Comparison of ENCODE assay signal across 19 mouse cellular contexts in genomic region chr11:96297968-96298635, GRCm38 (mm10). TPM values are rescaled to one million over a fixed set of nuclear protein-coding genes. Genes with fewer than 3 reads are reported as not detected.
DNase-seq lines count a peak whose midpoint lies in the region; ATAC-seq and TF ChIP-seq lines count a peak whose summit lies in the region.
"Had no signal": no experiment of that assay in that cellular context is flagged by ENCODE, and none has a peak within 500 bp of the region (broad histone marks: within the 10 kb centered on the region; RNA-seq: fewer than 3 reads in every experiment).

No protein-coding gene starts in this region.

- peak; percentile 52 for DNase-seq in forebrain, postnatal 0 days
- DNase-seq in lung, adult 2 months: no peak
- no peak for DNase-seq in limb, embryonic 10.5 days (ENCODE audit: low spot score)
- DNase-seq in cerebellum, postnatal 36 days: no peak
- DNase-seq in adrenal gland, adult 8-10 months: no peak
- no peak for DNase-seq in urinary bladder, adult 2 months (ENCODE audit: low spot score)
- DNase-seq: cerebellum, postnatal 10 days; heart, postnatal 4 days; layer of hippocampus, postnatal 36 days; left cerebral cortex, postnatal 4 days; liver, embryonic 13.5 days; lung, postnatal 14 days; right cerebral cortex, postnatal 14 days; thymus, adult 18-20 months had no signal

- H3K27me3 ChIP-seq in forebrain, postnatal 0 days (ENCODE audit: insufficient read depth, low read length): peaks cover 100% of the 10 kb centered on the region
- peaks cover 100% of the 10 kb centered on the region for H3K27me3 ChIP-seq in forebrain, embryonic 12.5 days
- peaks cover 79% of the 10 kb centered on the region for H3K27me3 ChIP-seq in lung, embryonic 16.5 days (ENCODE audit: control insufficient read depth, insufficient read depth, low read depth, low read length)
- H3K27me3 ChIP-seq in limb, embryonic 10.5 days (ENCODE audit: low read depth, poor library complexity, severe bottlenecking): peaks cover 100% of the 10 kb centered on the region

- no peak overlapping the region for H3K27ac ChIP-seq in forebrain, postnatal 0 days (ENCODE audit: low read depth, low read length)
- H3K27ac ChIP-seq in forebrain, embryonic 12.5 days: no peak overlapping the region
- no peak overlapping the region for H3K27ac ChIP-seq in lung, embryonic 16.5 days (ENCODE audit: low read length)
- no peak overlapping the region for H3K27ac ChIP-seq in limb, embryonic 10.5 days
- H3K27ac ChIP-seq: liver, embryonic 13.5 days had no signal

- H3K4me1 ChIP-seq in forebrain, postnatal 0 days (ENCODE audit: insufficient read depth): no peaks in the 10 kb centered on the region
- peaks cover 7% of the 10 kb centered on the region for H3K4me1 ChIP-seq in forebrain, embryonic 12.5 days
- H3K4me1 ChIP-seq in lung, embryonic 16.5 days (replicated peaks; ENCODE audit: control insufficient read depth, insufficient read depth, low read length): peaks cover 10% of the 10 kb centered on the region; the same call in 1 of the 2 replicates
- H3K4me1 ChIP-seq in lung, adult 2 months (ENCODE audit: control insufficient read depth, insufficient read depth, low read length): peaks cover 4% of the 10 kb centered on the region; the same call in 1 of the 2 replicates
- H3K4me1 ChIP-seq in limb, embryonic 10.5 days: peaks cover 95% of the 10 kb centered on the region
- H3K4me1 ChIP-seq: liver, embryonic 13.5 days had no signal

- H3K4me2 ChIP-seq in forebrain, postnatal 0 days (ENCODE audit: low read depth): no peak overlapping the region
- H3K4me2 ChIP-seq in forebrain, embryonic 12.5 days: no peak overlapping the region
- peak overlapping the region; percentile 79; the same call in 1 of the 2 replicates for H3K4me2 ChIP-seq in lung, embryonic 16.5 days (ENCODE audit: low read depth, low read length)

- no peak overlapping the region for H3K9ac ChIP-seq in forebrain, postnatal 0 days
- no peak overlapping the region for H3K9ac ChIP-seq in forebrain, embryonic 12.5 days
- no peak overlapping the region for H3K9ac ChIP-seq in lung, embryonic 16.5 days (ENCODE audit: low read length)
- H3K9ac ChIP-seq: liver, embryonic 13.5 days had no signal

- TF ChIP-seq CTCF in forebrain, postnatal 0 days (IDR thresholded peaks at IDR 0.05; ENCODE audit: low read depth): no peak
- no peak for TF ChIP-seq CTCF in lung, adult 2 months (IDR thresholded peaks at IDR 0.05; ENCODE audit: insufficient read depth, low read length)

- no peak for TF ChIP-seq POLR2A in lung, adult 2 months (IDR thresholded peaks at IDR 0.05; ENCODE audit: borderline replicate concordance, extremely low read depth, low read depth, low read length)

- no peaks in the 10 kb centered on the region for H3K9me3 ChIP-seq in forebrain, postnatal 0 days (ENCODE audit: low read length)
- H3K9me3 ChIP-seq in forebrain, embryonic 12.5 days: no peaks in the 10 kb centered on the region
- no peaks in the 10 kb centered on the region for H3K9me3 ChIP-seq in lung, embryonic 16.5 days (ENCODE audit: control insufficient read depth, low read length)
- no peaks in the 10 kb centered on the region for H3K9me3 ChIP-seq in limb, embryonic 10.5 days (replicated peaks)
- H3K9me3 ChIP-seq: liver, embryonic 13.5 days had no signal

- WGBS in forebrain, postnatal 0 days: 2% methylated on average over 11 of the region's 11 CpGs
- WGBS in forebrain, embryonic 12.5 days: 4% methylated on average over 11 of the region's 11 CpGs
- 19% methylated on average over 11 of the region's 11 CpGs for WGBS in lung, embryonic 16.5 days
- WGBS in lung, adult 2 months: 36% methylated on average over 11 of the region's 11 CpGs
- WGBS in limb, embryonic 10.5 days: 5% methylated on average over 11 of the region's 11 CpGs

- no peaks in the 10 kb centered on the region for H3K36me3 ChIP-seq in forebrain, postnatal 0 days (ENCODE audit: insufficient read depth)
- no peaks in the 10 kb centered on the region for H3K36me3 ChIP-seq in forebrain, embryonic 12.5 days (replicated peaks)
- H3K36me3 ChIP-seq in lung, embryonic 16.5 days (ENCODE audit: control insufficient read depth, insufficient read depth, low read length): no peaks in the 10 kb centered on the region
- H3K36me3 ChIP-seq in limb, embryonic 10.5 days: peaks cover 3% of the 10 kb centered on the region; the same call in 1 of the 2 replicates
- H3K36me3 ChIP-seq: liver, embryonic 13.5 days had no signal

- H3K4me3 ChIP-seq in forebrain, postnatal 0 days (ENCODE audit: low read depth, low read length): no peak overlapping the region
- no peak overlapping the region for H3K4me3 ChIP-seq in forebrain, embryonic 12.5 days (replicated peaks)
- no peak overlapping the region for H3K4me3 ChIP-seq in lung, embryonic 16.5 days (ENCODE audit: low read length)
- H3K4me3 ChIP-seq in lung, adult 2 months (replicated peaks; ENCODE audit: extremely low read depth, low read depth, low read length): no peak overlapping the region
- peak overlapping the region; percentile 64 for H3K4me3 ChIP-seq in limb, embryonic 10.5 days
- H3K4me3 ChIP-seq: erythroblast, embryonic 14.5 days; liver, embryonic 13.5 days had no signal

- no peak for ATAC-seq in forebrain, postnatal 0 days
- no peak for ATAC-seq in forebrain, embryonic 12.5 days (ENCODE audit: low FRiP score)
- no peak for ATAC-seq in lung, embryonic 16.5 days (ENCODE audit: low read depth)
- ATAC-seq: forebrain, embryonic 16.5 days had no signal

RNA-seq across cellular contexts. Expression of gene Hoxb5, which starts 5.0 kb away (rescaled TPM):
- total RNA-seq in forebrain, postnatal 0 days (2014; rRNA removed): not detected in 2 replicates
- not detected in 2 replicates for polyA plus RNA-seq in forebrain, postnatal 0 days (2015; fragmentation: Nextera tagmentation; extraction: Ambion mirVana)
- polyA plus RNA-seq in forebrain, embryonic 12.5 days (2016; fragmentation: Nextera tagmentation; extraction: Ambion mirVana): not detected in 2 replicates
- polyA plus RNA-seq in lung, embryonic 16.5 days (2015; fragmentation: Nextera tagmentation; extraction: Ambion mirVana): 39.2 and 46.6 TPM in 2 replicates
- polyA plus RNA-seq in lung, adult 2 months (2012; rRNA removed): 12.1 and 15.6 TPM in 2 replicates
- polyA plus RNA-seq in limb, embryonic 10.5 days (2016; fragmentation: Nextera tagmentation; extraction: Ambion mirVana): 5.5 and 5.9 TPM in 2 replicates
- total RNA-seq in adrenal gland, adult 8-10 months (2022): 10 to 100 TPM; 25.2 to 38.3 (median 26.7) TPM
- polyA plus RNA-seq in urinary bladder, adult 2 months (2012; rRNA removed): 5.8 and 7.4 TPM in 2 replicates
- total RNA-seq: layer of hippocampus, postnatal 36 days; left cerebral cortex, postnatal 4 days had no signal
- polyA plus RNA-seq: erythroblast, embryonic 14.5 days; forebrain, embryonic 16.5 days had no signal

RNA-seq across cellular contexts. Expression of gene Hoxb6, which starts 5.8 kb away (rescaled TPM):
- total RNA-seq in forebrain, postnatal 0 days (2014; rRNA removed): not detected in 2 replicates
- not detected in 2 replicates for polyA plus RNA-seq in forebrain, postnatal 0 days (2015; fragmentation: Nextera tagmentation; extraction: Ambion mirVana)
- polyA plus RNA-seq in forebrain, embryonic 12.5 days (2016; fragmentation: Nextera tagmentation; extraction: Ambion mirVana): not detected in 2 replicates
- polyA plus RNA-seq in lung, embryonic 16.5 days (2015; fragmentation: Nextera tagmentation; extraction: Ambion mirVana): 8.8 and 11.6 TPM in 2 replicates
- 8.1 and 8.2 TPM in 2 replicates for polyA plus RNA-seq in lung, adult 2 months (2012; rRNA removed)
- 6.1 and 7.9 TPM in 2 replicates for polyA plus RNA-seq in limb, embryonic 10.5 days (2016; fragmentation: Nextera tagmentation; extraction: Ambion mirVana)
- 10 to 100 TPM; 56.4 to 77.8 (median 59.5) TPM for total RNA-seq in adrenal gland, adult 8-10 months (2022)
- polyA plus RNA-seq in urinary bladder, adult 2 months (2012; rRNA removed): 12.9 and 13.7 TPM in 2 replicates
- total RNA-seq: heart, postnatal 4 days; layer of hippocampus, postnatal 36 days; left cerebral cortex, postnatal 4 days had no signal
- polyA plus RNA-seq: erythroblast, embryonic 14.5 days; forebrain, embryonic 16.5 days had no signal

RNA-seq across cellular contexts. Expression of gene Hoxb7, which starts 11.7 kb away (rescaled TPM):
- not detected in 2 replicates for total RNA-seq in forebrain, postnatal 0 days (2014; rRNA removed)
- not detected in 2 replicates for polyA plus RNA-seq in forebrain, postnatal 0 days (2015; fragmentation: Nextera tagmentation; extraction: Ambion mirVana)
- polyA plus RNA-seq in forebrain, embryonic 12.5 days (2016; fragmentation: Nextera tagmentation; extraction: Ambion mirVana): not detected in 2 replicates
- 2.2 and 3.2 TPM in 2 replicates for polyA plus RNA-seq in lung, embryonic 16.5 days (2015; fragmentation: Nextera tagmentation; extraction: Ambion mirVana)
- polyA plus RNA-seq in lung, adult 2 months (2012; rRNA removed): 0.52 and 1.1 TPM in 2 replicates
- polyA plus RNA-seq in limb, embryonic 10.5 days (2016; fragmentation: Nextera tagmentation; extraction: Ambion mirVana): 7.1 and 10.2 TPM in 2 replicates
- total RNA-seq in adrenal gland, adult 8-10 months (2022): 10 to 100 TPM; 44.6 to 62.9 (median 53.0) TPM
- polyA plus RNA-seq in urinary bladder, adult 2 months (2012; rRNA removed): 9.5 and 9.6 TPM in 2 replicates
- total RNA-seq: CH12.LX; layer of hippocampus, postnatal 36 days; left cerebral cortex, postnatal 4 days had no signal
- polyA plus RNA-seq: erythroblast, embryonic 14.5 days; forebrain, embryonic 16.5 days had no signal

RNA-seq across cellular contexts. Expression of gene Hoxb8, which starts 16.4 kb away (rescaled TPM):
- total RNA-seq in forebrain, postnatal 0 days (2014; rRNA removed): not detected in 2 replicates
- not detected in 2 replicates for polyA plus RNA-seq in forebrain, postnatal 0 days (2015; fragmentation: Nextera tagmentation; extraction: Ambion mirVana)
- not detected in 2 replicates for polyA plus RNA-seq in forebrain, embryonic 12.5 days (2016; fragmentation: Nextera tagmentation; extraction: Ambion mirVana)
- 0.33 and 0.79 TPM in 2 replicates for polyA plus RNA-seq in lung, embryonic 16.5 days (2015; fragmentation: Nextera tagmentation; extraction: Ambion mirVana)
- polyA plus RNA-seq in lung, adult 2 months (2012; rRNA removed): 0.18 and 0.44 TPM in 2 replicates
- 0.95 and 1.2 TPM in 2 replicates for polyA plus RNA-seq in limb, embryonic 10.5 days (2016; fragmentation: Nextera tagmentation; extraction: Ambion mirVana)
- total RNA-seq in adrenal gland, adult 8-10 months (2022): 10 to 100 TPM; 50.4 to 99.8 (median 83.6) TPM
- polyA plus RNA-seq in urinary bladder, adult 2 months (2012; rRNA removed): 12.0 and 13.4 TPM in 2 replicates
- total RNA-seq: CH12.LX; heart, postnatal 4 days; layer of hippocampus, postnatal 36 days; left cerebral cortex, postnatal 4 days had no signal
- polyA plus RNA-seq: erythroblast, embryonic 14.5 days; forebrain, embryonic 16.5 days; liver, embryonic 13.5 days had no signal

RNA-seq across cellular contexts. Expression of gene Hoxb4, which starts 20.0 kb away (rescaled TPM):
- total RNA-seq in forebrain, postnatal 0 days (2014; rRNA removed): not detected in 2 replicates
- polyA plus RNA-seq in forebrain, postnatal 0 days (2015; fragmentation: Nextera tagmentation; extraction: Ambion mirVana): not detected in 2 replicates
- not detected in 2 replicates for polyA plus RNA-seq in forebrain, embryonic 12.5 days (2016; fragmentation: Nextera tagmentation; extraction: Ambion mirVana)
- polyA plus RNA-seq in lung, embryonic 16.5 days (2015; fragmentation: Nextera tagmentation; extraction: Ambion mirVana): 3.4 TPM in 2 replicates
- 9.9 and 12.5 TPM in 2 replicates for polyA plus RNA-seq in lung, adult 2 months (2012; rRNA removed)
- polyA plus RNA-seq in limb, embryonic 10.5 days (2016; fragmentation: Nextera tagmentation; extraction: Ambion mirVana): 0.89 and 1.2 TPM in 2 replicates
- 10 to 100 TPM; 19.9 to 45.3 (median 27.0) TPM for total RNA-seq in adrenal gland, adult 8-10 months (2022)
- 6.8 and 7.6 TPM in 2 replicates for polyA plus RNA-seq in urinary bladder, adult 2 months (2012; rRNA removed)
- total RNA-seq: layer of hippocampus, postnatal 36 days; left cerebral cortex, postnatal 4 days had no signal
- polyA plus RNA-seq: erythroblast, embryonic 14.5 days; forebrain, embryonic 16.5 days had no signal
